Mouse (Mus musculus) C2C12 (cell line): ENCODE measurements around the gene Ppp2r5d.

Experiments
- CEBPB ChIP-seq: IDR thresholded peaks from one replicate; pipeline ENCODE4 v1.6.1; 2011; ENCODE audit warnings: low read depth, mild to moderate bottlenecking, control low read depth, moderate library complexity
- CTCF ChIP-seq: IDR thresholded peaks from one replicate; pipeline ENCODE4 v1.5.1; 2011; ENCODE audit not compliant: control insufficient read depth, insufficient read depth, insufficient read length
- MAX ChIP-seq: IDR thresholded peaks from one replicate; pipeline ENCODE4 v1.6.1; 2011; ENCODE audit warnings: mild to moderate bottlenecking, control low read depth
- MYOD1 ChIP-seq: IDR thresholded peaks from one replicate; pipeline ENCODE4 v1.6.1; 2011; ENCODE audit warnings: low read depth; ENCODE audit not compliant: control insufficient read depth, insufficient read length
- MYOG ChIP-seq: IDR thresholded peaks from one replicate; pipeline ENCODE4 v1.6.1; 2011; ENCODE audit not compliant: control insufficient read depth, insufficient read length; ENCODE audit errors: extremely low read depth
- USF1 ChIP-seq: IDR thresholded peaks from one replicate; pipeline ENCODE4 v1.6.1; 2011; ENCODE audit warnings: low read depth, mild to moderate bottlenecking, control low read depth, moderate library complexity

GRCm38 (mm10) chr17:46650232-46651031, 54.5 kb downstream of the Ppp2r5d start, which contains the start of gene Cul7:
- no peak for TF ChIP-seq CTCF
- TF ChIP-seq MAX, result no peak
- TF ChIP-seq MYOD1, result no peak
- no peak for TF ChIP-seq USF1
- TF ChIP-seq CEBPB, result no peak
- TF ChIP-seq MYOG, result no peak
